Mouse (Mus musculus) adrenal gland, postnatal 4 days (tissue): ENCODE data around the gene Cox8a. TPM values are rescaled to one million over a fixed set of nuclear protein-coding genes. Genes with fewer than 3 reads are reported as not detected.

Source experiments
- DNase-seq, 2 experiments: peaks; one replicate each; pipeline ENCODE4 v3.0.0; 2021 to 2022; ENCODE audit warnings: low spot score in 2 of 2, mixed read lengths in 2 of 2
- total RNA-seq, 2 experiments: library from RNA; stranded (reverse); gene quantifications; 2 replicates each; pipeline ENCODE4 v1.2.3; 2021

Cox8a gene
- total RNA-seq, 2 experiments from 2014 or later = 687 to 720 TPM

GRCm38 (mm10) chr19:7187157-7187556 is 30.3 kb downstream of the Cox8a start:
- no peak for DNase-seq

DNA sequence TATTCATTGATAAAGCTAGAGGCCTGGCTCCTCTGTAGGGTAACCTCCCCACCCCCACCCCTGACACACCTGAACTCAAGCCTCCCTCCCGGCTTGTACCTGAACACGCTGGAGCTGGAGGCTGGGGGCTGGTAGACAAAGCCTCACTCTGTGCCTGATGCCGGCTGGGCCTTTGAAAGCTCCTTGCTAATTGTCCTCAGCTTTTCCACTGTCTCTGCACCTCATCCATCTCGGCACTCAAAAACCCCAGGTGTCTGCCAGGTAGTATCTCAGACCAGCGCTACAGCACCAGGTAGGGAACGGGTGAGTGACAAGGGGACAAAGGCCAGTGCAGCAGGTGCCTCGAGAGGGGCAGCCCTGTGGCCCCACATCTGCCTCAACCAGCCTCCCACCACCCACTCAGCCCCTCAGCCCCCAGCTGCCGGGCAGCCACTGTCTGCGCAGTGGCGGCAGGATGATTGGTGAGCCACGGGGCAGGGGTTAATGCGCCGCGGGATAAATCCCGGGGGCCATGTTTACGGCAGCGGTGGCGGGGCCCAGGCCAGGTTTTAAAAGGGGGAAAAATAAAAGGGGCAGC is 31.6 kb downstream of the Cox8a start:
- no peak for DNase-seq

GRCm38 (mm10) chr19:7185059-7185458 is 32.4 kb downstream of the Cox8a start:
- no peak for DNase-seq

GRCm38 (mm10) chr19:7183419-7183818 is 34.0 kb downstream of the Cox8a start:
- DNase-seq = no peak

DNA sequence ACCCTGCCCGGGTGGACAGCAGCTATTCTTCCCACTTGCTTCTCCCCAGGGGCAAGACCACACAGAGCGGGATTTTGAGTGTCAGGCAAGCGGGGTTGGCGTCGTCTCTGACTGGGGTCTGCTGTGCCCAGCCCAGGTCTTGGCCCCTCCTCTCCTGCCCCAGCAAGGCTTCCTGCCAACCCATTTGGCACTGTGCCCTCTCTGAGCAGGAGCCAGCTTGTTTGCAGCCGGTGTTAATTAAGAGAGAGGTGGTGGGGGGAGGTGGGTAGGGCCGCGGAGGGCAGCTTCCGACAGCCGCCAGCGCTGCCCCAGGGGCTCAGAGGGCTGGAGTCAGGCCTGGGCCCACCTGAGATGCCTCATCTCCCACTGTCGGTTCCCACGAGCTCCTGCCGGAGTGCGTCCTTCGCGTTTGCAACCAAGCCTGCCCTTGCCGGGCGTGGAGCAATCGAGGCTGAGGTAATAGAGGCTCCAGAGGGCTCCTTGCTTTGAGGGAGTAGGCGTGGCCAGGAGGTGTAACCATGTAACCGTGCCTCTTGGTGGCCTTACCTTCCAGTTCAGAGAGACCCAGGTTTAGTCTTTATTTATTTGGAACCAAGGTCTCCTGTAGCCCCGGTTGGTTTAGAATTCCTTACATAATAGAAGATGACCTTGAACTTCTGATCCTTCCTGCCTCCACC is 35.0 kb downstream of the Cox8a start:
- no peak for DNase-seq

- no peak for DNase-seq
Observed at GRCm38 (mm10) chr19:7181496-7181895, 35.9 kb downstream of the Cox8a start.

- DNase-seq = no peak
Observed at GRCm38 (mm10) chr19:7180756-7181405, 36.5 kb downstream of the Cox8a start.

DNA sequence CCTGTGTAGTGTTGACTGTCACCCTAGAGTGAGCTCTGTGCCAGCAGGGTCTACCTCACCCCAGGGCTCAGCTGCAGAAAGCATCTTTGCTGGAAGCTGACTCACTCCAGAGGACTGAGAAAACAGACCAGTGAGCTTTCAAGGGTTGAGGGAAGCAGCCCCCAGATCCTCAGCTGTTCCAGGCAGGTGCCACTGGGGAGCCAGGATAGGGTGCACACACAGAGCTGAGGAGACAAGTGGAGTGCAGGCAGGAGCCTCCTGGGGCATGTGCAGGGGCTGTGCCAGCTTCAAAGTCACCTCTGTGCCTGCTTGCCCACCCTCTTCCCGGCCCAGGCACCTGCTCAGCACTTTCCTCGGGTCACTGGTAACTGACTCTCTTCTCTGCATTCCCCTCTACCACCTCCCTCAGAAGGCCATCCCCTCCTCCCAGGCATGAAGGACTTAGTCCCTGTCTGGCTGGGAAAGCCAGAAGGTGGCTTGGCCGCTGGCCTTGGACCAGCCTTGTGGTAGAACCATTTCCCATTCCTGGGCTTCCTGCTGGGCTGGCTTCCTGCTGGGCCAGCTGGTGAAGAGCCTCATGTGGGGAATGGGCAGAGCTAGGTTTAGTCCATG is 38.5 kb downstream of the Cox8a start:
- no peak for DNase-seq

GRCm38 (mm10) chr19:7177804-7178511 is 39.5 kb downstream of the Cox8a start:
- DNase-seq = no peak

- no peak for DNase-seq
Observed at GRCm38 (mm10) chr19:7176041-7176696, 41.2 kb downstream of the Cox8a start.

DNA sequence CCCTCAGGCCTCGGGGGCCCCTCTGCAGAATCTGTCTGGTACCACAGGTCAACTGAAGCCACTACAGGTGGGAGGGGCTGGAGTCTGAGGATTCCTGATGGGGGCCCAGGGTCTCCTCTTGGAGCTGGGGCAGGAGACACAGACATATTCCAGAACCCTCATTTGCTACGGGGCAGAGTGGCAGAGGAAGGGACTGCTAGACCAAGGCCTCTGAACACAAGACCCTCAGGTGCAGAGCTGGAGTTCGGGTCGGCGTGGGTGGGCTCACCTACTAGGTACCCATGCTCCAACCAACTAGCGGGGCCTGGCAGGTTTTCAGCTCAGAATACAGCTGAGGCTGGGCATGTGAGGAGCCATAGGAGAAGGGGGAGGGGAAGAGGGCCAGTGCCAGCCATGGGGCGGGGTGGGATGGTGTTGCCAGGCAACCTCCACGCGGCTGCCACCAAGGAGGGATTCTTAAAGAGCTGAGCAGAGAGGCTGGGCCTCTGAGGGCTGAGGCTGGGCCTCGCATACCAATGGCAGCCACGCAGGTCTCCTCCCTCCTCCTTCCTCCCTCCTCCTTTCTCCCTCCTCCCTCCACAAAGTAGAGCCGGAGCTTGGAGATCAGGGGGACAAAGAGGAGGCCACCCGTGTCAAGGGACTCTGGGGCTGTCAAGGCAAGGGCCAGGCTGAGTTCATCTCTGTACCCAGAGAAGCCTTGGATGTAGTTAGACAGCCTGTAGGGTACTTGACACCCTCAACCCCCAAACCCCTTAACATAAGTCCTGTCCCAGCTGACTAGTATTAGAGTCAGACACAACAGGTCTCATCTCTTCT is 45.2 kb downstream of the Cox8a start:
- DNase-seq = no peak

DNA sequence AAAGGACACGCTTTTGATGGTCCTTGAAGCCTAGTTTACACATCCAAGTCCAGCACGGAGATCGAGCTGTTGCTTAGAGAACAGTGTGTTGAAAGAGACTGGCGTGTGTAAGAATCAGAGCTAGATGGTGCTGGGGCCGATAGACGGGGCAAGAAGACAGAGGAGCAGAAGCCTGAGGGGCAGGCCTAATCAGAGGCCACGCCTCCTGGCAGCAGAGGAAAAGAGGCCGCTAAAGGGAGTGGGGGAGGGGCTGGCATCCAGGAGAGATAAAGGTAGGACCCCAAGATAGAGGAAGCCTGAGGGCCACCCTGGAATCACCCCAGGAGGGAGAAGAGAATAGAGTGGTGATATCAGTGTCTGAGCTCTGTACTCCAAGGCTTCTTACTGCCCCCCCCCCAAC is 46.0 kb downstream of the Cox8a start:
- DNase-seq = no peak

DNA sequence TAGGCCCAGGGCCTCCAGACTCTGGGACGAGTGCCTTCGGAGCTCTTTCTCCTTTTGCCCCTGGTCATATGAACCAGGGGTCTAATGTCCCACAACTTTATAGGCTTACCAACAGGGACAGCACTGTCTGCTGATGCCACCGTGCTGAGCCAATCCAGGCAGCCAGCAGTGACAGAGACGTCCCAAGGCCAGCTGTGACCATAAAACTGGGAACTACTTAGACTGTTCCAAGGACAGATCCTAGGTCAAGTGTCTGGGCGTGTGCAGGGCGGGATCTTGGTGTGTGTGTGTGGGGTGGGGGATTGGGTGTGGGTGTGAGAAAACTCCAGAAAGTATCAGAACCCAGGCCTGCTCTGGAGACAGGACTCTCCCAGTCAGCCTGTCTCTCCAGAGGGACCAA is 46.5 kb downstream of the Cox8a start:
- no peak for DNase-seq

DNA sequence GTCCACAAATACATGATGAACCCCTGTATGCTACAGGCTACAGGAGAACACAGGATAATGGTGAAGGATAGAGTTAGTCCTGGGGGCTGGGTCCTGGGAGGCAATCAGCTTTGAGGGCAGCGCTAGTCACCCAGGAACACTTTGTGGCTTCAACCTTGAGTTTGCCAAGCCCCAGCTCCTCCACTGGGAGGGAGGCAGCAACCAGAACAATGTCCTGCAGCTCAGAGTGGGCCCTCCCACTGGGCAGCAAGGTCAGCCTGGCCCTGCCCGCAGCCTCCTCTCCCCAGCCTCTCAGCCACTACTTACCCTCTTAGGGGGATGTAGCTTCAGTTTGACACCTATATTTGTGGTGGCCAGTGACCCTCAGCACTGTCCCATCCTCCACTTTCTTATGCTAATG is 49.0 kb downstream of the Cox8a start:
- DNase-seq = no peak

GRCm38 (mm10) chr19:7166767-7167166 is 50.6 kb downstream of the Cox8a start:
- no peak for DNase-seq

GRCm38 (mm10) chr19:7166200-7166711 is 51.2 kb downstream of the Cox8a start:
- no peak for DNase-seq

- DNase-seq = no peak
Observed at GRCm38 (mm10) chr19:7165509-7166199, 51.8 kb downstream of the Cox8a start.
